8 mouse cellular contexts compared by ENCODE assay signal in the genomic region with DNA sequence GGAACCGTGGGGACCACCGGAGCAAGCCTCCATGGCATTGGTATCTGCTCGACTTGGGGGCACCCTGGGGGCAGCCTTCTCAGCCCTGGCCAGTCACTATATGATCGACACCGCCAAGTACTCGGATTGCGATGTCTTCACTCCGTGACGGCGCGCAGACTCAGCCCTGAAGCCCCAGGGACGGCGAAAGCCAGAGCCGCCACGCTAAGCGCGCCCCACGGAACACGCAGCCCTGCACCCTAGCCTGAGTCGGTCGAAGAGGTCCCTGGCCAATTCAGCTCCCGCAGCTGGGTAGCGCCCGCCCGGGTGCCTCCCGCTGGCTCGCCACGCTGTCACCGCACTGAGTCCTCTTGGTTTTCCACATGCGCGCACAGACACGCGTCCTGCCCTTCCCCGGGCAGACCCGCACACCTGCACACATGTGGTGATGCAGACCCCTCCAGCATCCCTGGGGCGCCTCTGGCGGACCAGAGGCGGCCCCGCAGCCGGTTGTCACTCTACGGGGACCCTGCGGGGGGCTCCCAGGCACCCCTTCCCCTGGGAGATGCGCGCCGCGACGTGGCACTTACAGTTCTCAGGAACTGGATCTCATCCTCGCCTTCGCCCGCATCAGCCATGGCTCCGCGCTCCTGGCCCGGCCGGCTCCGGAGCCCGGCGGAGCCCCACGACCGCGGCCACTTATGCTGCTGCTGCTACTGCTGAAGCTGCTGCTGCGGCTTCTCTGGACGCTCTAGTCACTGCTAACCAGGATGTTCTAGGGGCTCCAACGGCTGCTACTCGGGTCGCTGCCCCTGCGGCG. TPM values are rescaled to one million over a fixed set of nuclear protein-coding genes. Genes with fewer than 3 reads are reported as not detected.
DNase-seq lines count a peak whose midpoint lies in the region; ATAC-seq and TF ChIP-seq lines count a peak whose summit lies in the region.

No protein-coding gene starts in this region.

- H3K9ac ChIP-seq in midbrain, postnatal 0 days (replicated peaks; ENCODE audit: low read length, poor library complexity, severe bottlenecking), result peak overlapping the region; percentile 92

- H3K27ac ChIP-seq in gastrocnemius, adult 2 months, result no peak overlapping the region
- peak overlapping the region; percentile 70 for H3K27ac ChIP-seq in embryonic facial prominence, embryonic 10.5 days (replicated peaks)
- peak overlapping the region; percentile 82 for H3K27ac ChIP-seq in hindbrain, embryonic 10.5 days
- H3K27ac ChIP-seq in midbrain, postnatal 0 days (ENCODE audit: low read depth, low read length), result peak overlapping the region; percentile 87

- under 1% methylated on average over 67 of the region's 67 CpGs for WGBS in embryonic facial prominence, embryonic 10.5 days
- WGBS in hindbrain, embryonic 10.5 days, result under 1% methylated on average over 67 of the region's 67 CpGs
- WGBS in midbrain, postnatal 0 days, result 1% methylated on average over 66 of the region's 67 CpGs

- intact Hi-C loops in gastrocnemius, adult 2 months (cut with DNase I), result loop anchor here (10.0 kb wide), 1 partner anchor 341 kb away; no protein-coding TSS in a partner anchor
- intact Hi-C loops in left cerebral cortex, postnatal 4 days (cut with DNase I), result loop anchor here (5.0 kb wide), 1 partner anchor 344 kb away; no protein-coding TSS in a partner anchor

- peaks cover 59% of the 10 kb centered on the region for H3K27me3 ChIP-seq in embryonic facial prominence, embryonic 10.5 days (replicated peaks; ENCODE audit: low read depth, poor library complexity, severe bottlenecking)
- peaks cover 52% of the 10 kb centered on the region for H3K27me3 ChIP-seq in hindbrain, embryonic 10.5 days (ENCODE audit: insufficient read depth, poor library complexity, severe bottlenecking)
- H3K27me3 ChIP-seq in midbrain, postnatal 0 days (ENCODE audit: insufficient read depth, low read length), result no peaks in the 10 kb centered on the region

- H3K4me2 ChIP-seq in midbrain, postnatal 0 days (ENCODE audit: low read depth, low read length, poor library complexity, severe bottlenecking), result peak overlapping the region; percentile 75

- no peak for TF ChIP-seq CTCF in gastrocnemius, adult 2 months (IDR thresholded peaks at IDR 0.05)
- peak; percentile 50 for TF ChIP-seq CTCF in midbrain, postnatal 0 days (IDR thresholded peaks at IDR 0.05)

- no peaks in the 10 kb centered on the region for H3K9me3 ChIP-seq in embryonic facial prominence, embryonic 10.5 days
- no peaks in the 10 kb centered on the region for H3K9me3 ChIP-seq in hindbrain, embryonic 10.5 days
- no peaks in the 10 kb centered on the region for H3K9me3 ChIP-seq in midbrain, postnatal 0 days (ENCODE audit: low read length)

- H3K4me1 ChIP-seq in embryonic facial prominence, embryonic 10.5 days, result peaks cover 14% of the 10 kb centered on the region
- peaks cover 27% of the 10 kb centered on the region for H3K4me1 ChIP-seq in hindbrain, embryonic 10.5 days (replicated peaks)
- H3K4me1 ChIP-seq in midbrain, postnatal 0 days (ENCODE audit: insufficient read depth, low read length), result no peaks in the 10 kb centered on the region

- DNase-seq in gastrocnemius, adult 2 months, result no peak
- no peak for DNase-seq in gastrocnemius, postnatal 25 days
- peak; percentile 28 to 29 for DNase-seq in adrenal gland, adult 18-20 months (ENCODE audit: low spot score in 2 of 2)
- DNase-seq in embryonic facial prominence, embryonic 10.5 days (ENCODE audit: low spot score), result peak; percentile 65
- peak; percentile 52 for DNase-seq in hindbrain, embryonic 10.5 days (ENCODE audit: low spot score)
- DNase-seq in left cerebral cortex, postnatal 4 days, result peak; percentile 51
- DNase-seq in midbrain, postnatal 0 days (ENCODE audit: low spot score), result peak; percentile 65
- DNase-seq in testis, postnatal 14 days (ENCODE audit: low spot score), result peak; percentile 7

- H3K36me3 ChIP-seq in embryonic facial prominence, embryonic 10.5 days (replicated peaks), result no peaks in the 10 kb centered on the region
- H3K36me3 ChIP-seq in hindbrain, embryonic 10.5 days, result no peaks in the 10 kb centered on the region
- H3K36me3 ChIP-seq in midbrain, postnatal 0 days (ENCODE audit: insufficient read depth, low read length), result no peaks in the 10 kb centered on the region

- H3K4me3 ChIP-seq in gastrocnemius, adult 2 months, result peak overlapping the region; percentile 63
- peak overlapping the region; percentile 77 for H3K4me3 ChIP-seq in embryonic facial prominence, embryonic 10.5 days
- H3K4me3 ChIP-seq in hindbrain, embryonic 10.5 days, result peak overlapping the region; percentile 77
- H3K4me3 ChIP-seq in midbrain, postnatal 0 days (ENCODE audit: low read depth, low read length), result peak overlapping the region; percentile 89

- ATAC-seq in midbrain, postnatal 0 days (ENCODE audit: low FRiP score), result peak; percentile 88

RNA-seq across cellular contexts. Expression of gene Ryr2, which starts 0.7 kb away (rescaled TPM):
- under 1 TPM; 0.18 to 0.20 TPM for total RNA-seq in gastrocnemius, adult 2 months (2021)
- total RNA-seq in gastrocnemius, postnatal 25 days (2021), result under 1 TPM; 0.31 to 0.32 TPM
- 10 to 100 TPM; 12.3 to 20.0 TPM for total RNA-seq in adrenal gland, adult 18-20 months (2021)
- polyA plus RNA-seq in embryonic facial prominence, embryonic 10.5 days (2016; fragmentation: Nextera tagmentation; extraction: Ambion mirVana), result 0.14 and 0.15 TPM in 2 replicates
- polyA plus RNA-seq in hindbrain, embryonic 10.5 days (2016; fragmentation: Nextera tagmentation; extraction: Ambion mirVana), result 0.43 and 0.50 TPM in 2 replicates
- 10 to 100 TPM; 89.2 to 97.4 TPM for total RNA-seq in left cerebral cortex, postnatal 4 days (2021)
- 22.5 and 41.9 TPM in 2 replicates for total RNA-seq in midbrain, postnatal 0 days (2014; rRNA removed)
- polyA plus RNA-seq in midbrain, postnatal 0 days (2015; fragmentation: Nextera tagmentation; extraction: Ambion mirVana), result 2.6 and 3.5 TPM in 2 replicates

Comparison
In these comparisons a context has a peak if more than half of its experiments do, and no peak if none do; other contexts are left out.
1. DNase-seq: peak in adrenal gland, adult 18-20 months (2 of 2), embryonic facial prominence, embryonic 10.5 days (single experiment), hindbrain, embryonic 10.5 days (single experiment), left cerebral cortex, postnatal 4 days (single experiment), midbrain, postnatal 0 days (single experiment) and testis, postnatal 14 days (single experiment); none in gastrocnemius, adult 2 months (single experiment) and gastrocnemius, postnatal 25 days (single experiment).
2. RNA of gene Ryr2, which starts 0.7 kb away (total RNA-seq): 89.2 to 97.4 TPM in left cerebral cortex, postnatal 4 days, 22.5 to 41.9 TPM in midbrain, postnatal 0 days and 12.3 to 20.0 TPM in adrenal gland, adult 18-20 months; 0.31 to 0.32 TPM in gastrocnemius, postnatal 25 days and 0.18 to 0.20 TPM in gastrocnemius, adult 2 months; every median in the first group is over 10 times any median in the second.
3. Peak in every context shown above with its lines, with median percentiles within 50 percentile points of each other: H3K4me3 ChIP-seq.